Mouse (Mus musculus) urinary bladder, adult 18-20 months (tissue): ENCODE measurements around the gene Snapc4.

Experiments used
- DNase-seq, 2 experiments: peaks; one replicate each; pipeline ENCODE4 v3.0.0; 2022; ENCODE audit warnings: low spot score in 2 of 2, mixed read lengths in 2 of 2

Snapc4 gene

DNA sequence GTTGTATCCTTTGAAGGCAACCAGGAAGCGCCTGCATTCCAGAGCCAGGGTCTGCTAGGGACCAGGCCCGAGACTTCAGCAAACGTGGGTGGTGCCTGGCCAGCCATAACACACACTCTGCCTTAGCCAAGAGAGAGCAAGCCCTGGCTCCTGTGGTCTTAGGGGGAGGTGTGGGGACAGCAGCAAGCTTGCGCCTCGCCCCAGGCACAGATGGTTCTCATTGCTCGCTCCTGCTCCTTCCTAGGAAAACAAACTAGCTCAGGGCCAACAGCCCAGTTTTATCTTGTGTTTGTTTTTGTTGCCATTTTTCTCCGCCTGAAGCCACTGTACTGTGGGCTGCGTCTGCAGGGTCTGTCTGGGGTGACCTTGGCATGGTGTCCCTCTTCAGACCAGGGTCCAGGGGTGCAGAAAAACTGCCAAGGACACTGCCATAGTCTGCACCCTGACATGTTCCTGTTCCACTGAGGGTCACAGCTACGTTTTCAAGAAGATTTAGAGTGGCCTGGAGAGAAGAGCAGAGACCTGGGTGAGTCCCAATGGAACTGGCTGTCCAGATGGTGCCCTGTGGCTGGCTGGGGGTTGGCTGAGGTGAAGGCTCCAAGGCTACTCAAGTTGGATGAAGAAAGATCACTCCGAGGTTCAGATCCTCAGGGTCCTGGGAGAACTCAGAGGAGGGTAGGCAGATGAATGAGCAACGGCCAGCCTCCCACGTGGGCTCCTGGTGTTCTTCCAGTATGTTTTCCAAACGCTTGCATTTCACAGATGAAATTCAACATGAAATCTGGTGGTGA, 66.0 kb downstream of the Snapc4 start:
- peak in 1 of 2 experiments; percentile 69 for DNase-seq

GRCm38 (mm10) chr2:26313394-26313793, 67.1 kb downstream of the Snapc4 start:
- DNase-seq, result no peak

DNA sequence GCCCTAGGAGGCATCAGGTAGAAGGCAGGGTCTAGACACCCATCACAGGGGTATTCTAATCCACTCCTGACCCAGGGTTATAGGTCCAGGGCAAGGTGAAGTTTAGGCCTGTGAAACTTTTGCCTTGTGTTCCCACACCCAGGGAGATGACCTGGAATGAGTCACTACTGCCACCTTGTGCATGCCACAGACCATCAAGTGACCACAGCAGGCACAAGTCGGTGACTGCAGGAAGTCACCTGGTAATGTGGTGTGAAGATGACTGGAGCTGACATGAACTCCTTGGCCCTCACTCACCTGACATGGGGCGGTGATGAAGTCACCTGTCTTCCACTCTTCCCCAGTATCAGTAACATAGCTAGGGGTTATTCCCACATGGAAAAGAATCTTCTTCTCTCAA, 67.6 kb downstream of the Snapc4 start:
- DNase-seq, result no peak
